Mouse (Mus musculus) activated CD4-positive, CD25-positive, alpha-beta regulatory T cell, adult 4 months (primary cell): ENCODE data around the gene Trpc4ap. TPM values are rescaled to one million over a fixed set of nuclear protein-coding genes. Genes with fewer than 3 reads are reported as not detected.
"Not testable (repeated sequence)": the region's sequence is repeated elsewhere in the genome, so short reads cannot be mapped to it uniquely, and the experiment has no call there.

Experiments used
- ATAC-seq: one replicate; pipeline ENCODE4 v1.8.0; 2017
- polyA plus RNA-seq, 2 experiments: library from polyadenylated mRNA; unstranded; fragments of 100-300 nt; shearing (Covaris generic); gene quantifications; one replicate each; pipeline ENCODE4 v1.2.1; 2017

The Trpc4ap gene
- polyA plus RNA-seq, result 10 to 100 TPM; 55.4 to 66.2 TPM

DNA sequence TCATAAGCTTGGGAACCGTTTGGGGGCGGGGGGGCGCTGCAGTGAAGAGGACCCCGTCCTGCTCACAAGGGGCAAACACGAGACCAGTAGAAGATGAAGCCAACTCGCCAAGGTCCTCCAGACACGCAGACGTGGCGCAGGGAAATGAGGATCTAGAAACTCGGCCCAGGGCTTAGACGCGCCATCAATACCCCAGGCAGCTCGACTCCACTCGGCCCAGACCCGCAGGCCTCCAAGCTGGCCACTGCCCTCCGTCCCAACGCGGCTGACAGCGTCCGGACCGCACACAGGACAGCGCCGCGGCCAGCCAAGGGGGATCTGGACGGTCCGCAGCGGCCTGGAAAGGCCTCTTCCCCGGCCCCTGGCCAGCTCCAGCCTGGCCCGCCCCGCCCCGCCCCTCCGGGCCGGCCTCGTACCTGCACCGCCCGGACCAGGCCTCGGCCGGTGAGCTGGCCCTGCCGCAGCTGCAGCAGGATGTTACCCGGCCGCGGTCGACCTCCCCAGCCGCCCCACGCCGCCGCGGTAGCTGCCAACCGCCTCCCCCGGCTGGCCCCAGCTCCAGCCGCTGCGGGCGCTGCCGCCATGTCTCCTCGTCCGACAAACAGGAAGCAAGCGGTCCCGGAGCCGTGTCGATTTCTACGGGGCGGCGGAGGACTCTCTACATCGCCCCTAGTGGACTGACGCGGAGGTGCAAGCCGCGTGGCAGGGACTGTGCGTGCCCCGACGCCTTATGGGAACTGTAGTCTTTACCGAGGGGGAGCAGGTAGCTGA, at the start of gene Trpc4ap:
TSS of gene Trpc4ap (minus strand) at position 662 of the 771 bp plus-strand sequence.
- peak; percentile 96 for ATAC-seq

DNA sequence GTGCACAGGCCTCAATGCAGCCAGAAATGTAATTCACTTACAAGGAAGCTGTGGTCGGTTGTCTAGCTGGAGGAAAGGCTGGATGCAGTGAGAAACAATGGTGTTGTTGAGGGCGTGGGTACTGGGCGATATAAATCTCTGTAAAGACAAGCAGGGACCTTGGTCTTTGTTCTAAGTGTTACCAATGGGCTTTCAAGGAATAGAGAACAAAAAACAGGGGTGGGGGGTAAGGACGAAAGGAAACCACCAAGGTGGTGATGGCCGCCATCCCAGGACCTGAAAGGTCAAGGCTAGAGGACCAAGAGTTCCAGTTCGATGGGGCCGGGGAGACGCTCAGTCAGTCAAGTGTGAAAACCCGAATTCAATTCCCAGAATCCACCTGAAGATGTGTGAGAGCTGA, 45.6 kb upstream of the Trpc4ap start:
- ATAC-seq, result no peak

DNA sequence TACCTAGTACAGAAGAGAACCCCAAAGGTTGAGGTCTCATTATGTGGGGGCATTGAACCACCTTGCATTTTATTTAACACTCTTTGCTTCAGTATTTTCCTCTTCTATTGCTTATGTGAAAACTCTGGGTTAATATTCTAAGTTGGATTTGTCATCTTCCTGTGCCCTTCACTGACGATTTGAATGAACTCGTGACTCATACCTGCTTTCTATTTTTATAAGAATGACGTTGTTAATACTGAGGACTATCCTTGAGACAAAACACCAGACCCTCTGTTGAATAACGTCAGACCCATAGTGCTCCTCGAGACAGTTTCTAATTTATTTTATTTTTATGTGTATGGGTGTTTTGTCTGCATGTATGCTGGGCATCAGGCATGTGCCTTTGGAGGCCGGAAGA, 44.8 kb upstream of the Trpc4ap start:
- no peak for ATAC-seq

DNA sequence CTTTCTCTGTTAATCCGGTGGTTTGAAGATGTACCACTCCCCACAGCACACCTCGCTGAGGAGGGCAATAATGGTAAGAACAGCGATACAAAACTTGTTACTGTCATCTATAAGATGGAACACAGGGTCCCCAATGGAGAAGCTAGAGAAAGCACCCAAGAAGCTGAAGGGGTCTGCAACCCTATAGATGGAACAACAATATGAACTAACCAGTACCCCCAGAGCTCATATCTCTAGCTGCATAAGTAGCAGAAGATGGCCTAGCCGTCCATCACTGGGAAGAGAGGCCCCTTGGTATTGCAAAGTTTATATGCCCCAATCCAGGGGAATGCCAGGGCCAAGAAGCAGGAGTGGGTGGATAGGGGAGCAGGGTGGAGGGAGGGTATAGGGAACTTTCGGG, 43.6 kb upstream of the Trpc4ap start, which contains the start of gene Gm17581:
TSS of gene Gm17581 (minus strand) at position 101 of the 400 bp plus-strand sequence.
- ATAC-seq, result not testable (repeated sequence)

DNA sequence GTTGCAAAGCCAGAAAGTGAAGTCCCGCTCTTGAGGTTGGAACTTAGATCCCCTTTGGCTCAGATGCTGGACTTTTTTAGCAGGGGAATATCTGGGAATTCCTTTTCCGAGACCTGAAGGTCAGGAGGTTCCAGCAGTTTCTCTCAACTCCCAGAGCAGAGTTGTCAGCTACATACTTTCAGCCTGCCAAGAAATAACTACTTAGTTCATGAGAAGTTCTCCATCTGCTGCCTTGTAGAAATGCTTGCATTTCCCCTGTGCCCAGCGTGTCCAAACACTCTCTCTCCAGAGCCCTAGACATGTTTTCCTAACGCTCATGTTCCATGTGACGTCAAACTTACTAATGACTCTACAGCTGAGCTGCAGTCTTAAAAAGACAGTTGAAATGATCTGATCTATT, 42.9 kb upstream of the Trpc4ap start:
- no peak for ATAC-seq

DNA sequence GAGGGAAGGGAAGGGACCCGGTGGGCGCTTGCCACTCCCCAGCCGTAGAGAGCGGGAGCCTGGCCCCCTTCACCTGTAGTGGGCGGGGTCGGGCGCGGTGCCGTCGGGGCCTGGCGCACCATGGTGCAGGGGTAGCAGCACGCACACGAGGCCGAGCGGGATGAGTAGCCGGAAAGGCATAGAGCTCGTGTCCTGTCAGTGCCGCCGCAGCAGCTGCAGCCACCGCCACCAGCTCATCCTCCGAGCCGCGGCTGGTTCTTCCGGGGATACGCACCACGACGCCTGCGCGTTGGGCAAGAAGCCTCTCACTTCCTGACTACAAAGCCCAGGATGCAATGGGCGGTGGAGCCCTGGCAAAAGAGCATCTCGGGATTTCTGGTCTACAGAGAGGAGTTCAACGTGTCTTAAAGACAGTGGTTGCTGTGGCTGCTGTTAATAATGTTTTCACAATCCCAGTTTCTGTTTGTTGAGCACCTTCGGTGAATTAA, 37.0 kb upstream of the Trpc4ap start, which contains the start of gene Edem2:
TSS of gene Edem2 (minus strand) at position 318 of the 488 bp plus-strand sequence.
- peak; percentile 98 for ATAC-seq

DNA sequence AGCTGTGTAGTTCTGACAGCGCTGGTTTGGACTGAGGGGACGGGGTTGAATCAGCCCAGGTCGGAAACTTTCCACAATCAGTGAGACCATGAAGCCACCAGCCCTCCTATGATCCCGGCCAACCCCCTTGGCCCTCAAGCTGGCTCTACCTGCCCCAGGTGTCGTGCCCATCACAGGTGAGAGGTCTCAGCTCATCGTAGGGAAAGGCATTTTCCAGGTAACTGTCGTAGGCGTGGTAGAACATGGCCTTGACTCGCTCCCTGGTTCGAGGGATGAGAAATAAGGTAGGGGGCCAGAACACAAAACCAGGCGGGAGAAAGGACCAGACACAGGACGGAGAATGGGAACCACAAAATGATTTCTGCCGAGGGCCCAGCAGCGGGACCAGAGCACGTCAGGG, 36.6 kb upstream of the Trpc4ap start:
- no peak for ATAC-seq

DNA sequence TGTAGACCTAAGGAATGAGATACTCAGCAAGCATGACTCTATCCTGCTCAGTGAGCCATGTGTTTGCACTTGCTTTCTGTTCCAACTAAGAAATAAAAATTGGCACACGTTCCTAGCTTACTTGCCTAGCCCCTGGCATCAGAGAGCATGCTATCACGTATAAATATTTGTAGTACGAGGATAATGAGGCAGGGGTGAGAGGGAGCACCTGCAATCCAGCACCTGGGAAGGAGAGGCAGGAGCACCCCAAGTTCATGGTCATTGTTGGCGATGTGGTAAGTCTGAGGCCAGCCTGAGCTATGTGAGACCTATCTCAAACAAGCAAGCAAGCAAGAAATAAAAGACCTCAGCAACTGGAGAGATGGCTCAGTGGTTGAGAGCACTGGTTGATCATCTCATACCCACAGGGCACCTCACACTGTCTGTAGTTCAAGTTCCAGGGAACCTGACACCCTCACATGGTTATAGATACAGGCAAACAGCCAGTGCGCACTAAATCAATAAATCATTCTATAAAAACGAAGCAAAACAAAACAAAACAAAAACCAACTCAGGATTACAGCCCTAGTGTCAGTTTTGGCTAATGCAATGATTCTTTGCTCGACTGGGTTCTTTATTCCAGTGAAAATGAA, 35.7 kb upstream of the Trpc4ap start:
- no peak for ATAC-seq

DNA sequence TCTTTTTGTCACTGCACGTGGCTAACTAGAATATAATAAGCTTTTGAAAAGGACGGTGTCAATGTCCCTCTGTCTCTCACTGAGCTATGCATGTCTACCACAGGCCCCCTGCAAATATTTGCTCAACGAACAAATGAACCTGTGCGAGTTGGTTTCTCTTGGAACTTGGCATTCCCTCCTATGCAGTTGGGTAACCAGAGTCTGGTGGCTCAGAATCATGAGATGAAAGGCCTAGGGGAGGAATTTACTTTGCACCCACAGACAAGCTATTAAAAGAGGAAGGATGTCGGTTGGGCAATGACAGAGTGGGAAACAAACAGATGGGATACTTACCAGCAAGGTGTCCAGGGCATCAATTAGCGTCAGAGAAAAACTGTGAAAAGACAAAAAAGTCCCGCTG, 34.1 kb upstream of the Trpc4ap start:
- ATAC-seq, result no peak

DNA sequence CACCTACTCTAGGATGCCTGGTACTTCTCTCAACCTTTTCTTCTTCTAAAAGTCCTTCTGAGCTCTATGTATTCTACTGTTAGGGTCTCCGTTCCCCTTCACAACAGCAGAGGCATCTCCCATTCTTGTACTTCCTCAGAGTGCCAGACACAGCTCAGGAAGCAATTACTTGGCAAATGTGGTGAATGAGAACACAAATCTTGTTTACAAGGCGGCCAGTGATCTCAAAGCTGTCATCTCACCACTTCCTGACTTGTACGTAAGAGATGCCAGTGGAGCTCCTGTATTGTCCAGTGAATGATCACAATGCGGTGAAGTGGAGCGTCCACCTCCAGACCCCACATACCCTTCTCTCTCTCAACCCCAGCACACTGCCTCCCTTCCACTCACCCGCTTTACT, 32.3 kb upstream of the Trpc4ap start:
- no peak for ATAC-seq

DNA sequence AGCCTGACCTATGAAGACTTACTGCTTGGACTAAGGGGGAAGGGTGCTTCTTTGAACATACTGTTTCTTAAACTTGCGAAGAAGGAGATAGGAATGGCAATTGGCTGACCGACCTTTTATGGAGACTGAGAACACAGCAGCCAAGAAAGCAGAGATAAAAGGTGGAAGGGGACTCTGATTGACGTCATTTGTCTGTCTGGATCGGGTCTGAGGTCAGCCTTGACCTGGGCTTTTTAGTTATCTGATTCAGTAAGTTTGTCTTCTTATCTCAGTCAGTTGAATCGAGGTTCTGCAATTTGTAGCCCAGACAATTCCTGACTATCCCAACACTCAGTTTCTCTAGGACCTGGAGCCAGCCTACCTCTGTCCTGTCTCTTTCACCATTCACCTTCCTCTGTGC, 31.9 kb upstream of the Trpc4ap start:
- no peak for ATAC-seq

DNA sequence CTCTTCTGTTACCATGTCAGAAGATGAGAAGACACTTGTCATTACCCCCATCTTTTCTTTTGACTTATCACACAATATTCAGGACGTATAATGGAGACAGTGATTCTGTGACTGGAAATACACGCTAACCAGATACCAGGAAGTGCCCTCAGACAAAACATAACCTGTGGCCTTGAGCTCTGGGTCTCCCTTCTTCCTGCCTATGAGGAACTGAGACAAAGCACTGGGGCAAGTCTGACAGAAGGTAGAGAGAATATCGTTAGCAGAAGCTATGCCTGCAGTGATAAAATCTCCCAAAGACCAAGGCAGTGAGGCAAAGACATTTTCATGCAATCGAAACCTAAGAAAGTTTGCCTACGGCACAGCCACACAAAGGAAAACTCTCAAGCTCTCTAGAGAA, 28.4 kb upstream of the Trpc4ap start:
- peak; percentile 14 for ATAC-seq

DNA sequence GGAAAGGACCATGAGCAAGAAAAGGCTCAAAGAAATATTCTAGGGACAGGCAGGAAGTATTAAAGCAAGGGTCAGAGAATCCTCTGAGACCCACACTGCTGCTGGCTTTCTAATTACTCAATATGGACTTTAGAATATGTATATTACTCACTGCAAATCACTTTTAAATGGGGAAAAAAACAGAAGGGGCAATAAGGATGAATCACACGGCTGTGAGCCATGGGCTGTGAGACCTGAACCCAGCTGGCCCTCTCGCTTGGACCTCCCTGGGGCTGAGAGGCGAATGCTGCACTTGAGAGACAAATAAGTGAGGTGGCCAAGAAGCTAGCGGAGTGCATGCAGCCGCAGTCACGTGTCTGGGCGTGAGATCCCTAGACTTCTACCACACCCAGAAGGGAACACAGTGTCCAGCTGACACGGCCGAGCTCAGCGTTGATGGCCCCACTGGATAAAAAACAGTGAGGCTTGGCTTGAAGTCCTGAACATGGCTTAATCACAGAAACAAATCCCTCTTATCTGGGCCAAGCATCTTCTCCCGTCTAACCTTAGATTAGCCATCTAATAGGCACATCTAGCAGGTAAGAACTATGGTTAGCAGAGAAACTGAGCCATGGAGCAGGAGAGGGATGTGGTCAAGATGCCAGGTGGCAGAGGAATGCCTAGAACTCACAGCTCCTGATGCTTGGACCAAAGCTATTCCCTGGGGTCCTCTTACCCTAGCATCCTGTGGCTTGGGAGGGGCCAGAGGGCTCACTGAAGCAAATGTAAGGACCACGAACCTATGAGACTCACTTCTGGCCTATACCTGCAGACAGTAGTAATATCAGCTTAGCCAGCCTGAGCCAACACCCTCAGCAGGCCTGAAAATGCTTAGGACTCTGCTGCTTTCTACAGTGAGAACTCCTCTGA, 25.2 kb upstream of the Trpc4ap start:
- no peak for ATAC-seq

DNA sequence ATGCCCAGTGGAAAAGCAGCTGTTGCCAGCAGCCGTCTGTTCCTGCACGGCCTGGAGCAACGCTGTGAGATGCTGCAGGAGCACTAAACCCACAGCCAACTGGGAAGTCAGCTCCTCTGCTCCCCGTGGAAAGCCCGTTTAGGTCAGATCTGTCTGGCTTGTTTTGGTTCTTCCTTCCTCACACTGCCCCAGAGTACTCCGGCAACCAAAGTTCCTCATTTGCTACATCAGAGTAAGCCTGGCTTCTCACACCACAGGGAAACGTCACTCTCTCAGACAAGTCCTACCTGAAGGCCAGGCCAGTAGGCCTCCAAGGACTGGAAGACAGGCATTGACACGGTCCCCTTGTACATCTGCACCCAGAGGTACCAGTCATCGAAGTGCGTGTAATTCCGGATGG, 18.4 kb upstream of the Trpc4ap start:
- ATAC-seq, result no peak

DNA sequence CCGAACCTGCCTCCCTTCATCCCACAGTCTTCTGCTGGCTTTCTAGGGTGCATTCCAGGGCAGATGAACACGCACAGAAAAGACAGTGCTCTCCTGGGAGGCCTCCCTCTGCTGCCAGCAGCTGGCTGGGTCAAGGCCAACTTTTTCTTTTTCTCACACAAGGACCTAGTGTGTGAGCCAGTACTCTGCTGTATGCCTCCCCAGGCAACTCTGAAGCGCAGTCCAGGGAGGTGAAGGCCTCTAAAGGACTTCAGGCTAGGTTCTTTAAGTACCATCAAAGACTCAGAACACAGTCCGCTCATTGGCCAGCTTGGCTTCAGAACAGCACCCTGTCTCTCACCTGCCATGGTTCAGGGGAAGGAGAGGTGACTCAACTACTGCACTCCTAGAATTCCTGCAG, 15.1 kb upstream of the Trpc4ap start:
- ATAC-seq, result no peak

DNA sequence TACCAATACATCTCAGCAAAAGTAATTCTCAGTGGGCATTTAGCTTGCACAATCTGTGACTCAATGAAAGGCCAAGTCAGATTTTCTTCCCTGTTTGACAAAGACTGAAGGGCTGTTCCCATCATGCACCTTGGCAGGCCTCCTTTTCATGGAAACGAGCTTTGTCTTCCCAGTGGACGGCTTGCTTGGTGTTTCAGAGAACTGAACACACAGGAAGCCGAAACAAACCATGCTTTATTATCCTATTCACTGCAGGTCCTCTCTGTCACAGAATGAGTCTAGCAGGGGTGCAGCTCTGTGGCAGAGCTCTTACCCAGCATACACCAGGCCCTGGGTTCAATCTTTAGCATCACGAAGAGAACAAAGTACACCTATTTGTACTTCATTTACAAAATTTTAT, 11.4 kb upstream of the Trpc4ap start:
- ATAC-seq, result no peak

DNA sequence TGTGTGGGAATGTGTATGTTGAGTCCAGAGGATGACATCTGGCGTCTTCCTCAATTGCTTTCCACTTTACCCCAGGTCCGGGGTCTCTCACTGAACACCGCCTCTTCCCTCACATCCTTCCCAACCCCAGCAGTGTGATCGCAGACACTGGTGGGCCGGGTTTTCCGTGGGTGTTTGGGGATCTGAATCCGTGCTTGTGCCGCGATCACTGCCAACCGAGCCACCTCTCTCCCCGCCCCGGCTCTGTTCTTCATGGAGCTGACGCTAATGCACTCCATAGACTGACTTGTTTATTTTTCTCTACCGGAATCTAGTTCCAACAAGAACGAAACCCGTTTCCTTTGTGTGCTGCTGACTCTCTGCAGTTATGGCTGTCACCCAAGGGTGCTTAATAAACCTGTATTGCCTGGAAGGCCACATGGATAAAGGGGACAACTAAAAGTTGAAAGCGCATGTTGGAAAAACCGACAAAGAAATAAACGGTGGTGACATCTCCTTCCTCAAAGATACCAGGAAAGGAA, 9.3 kb upstream of the Trpc4ap start:
- ATAC-seq, result no peak

DNA sequence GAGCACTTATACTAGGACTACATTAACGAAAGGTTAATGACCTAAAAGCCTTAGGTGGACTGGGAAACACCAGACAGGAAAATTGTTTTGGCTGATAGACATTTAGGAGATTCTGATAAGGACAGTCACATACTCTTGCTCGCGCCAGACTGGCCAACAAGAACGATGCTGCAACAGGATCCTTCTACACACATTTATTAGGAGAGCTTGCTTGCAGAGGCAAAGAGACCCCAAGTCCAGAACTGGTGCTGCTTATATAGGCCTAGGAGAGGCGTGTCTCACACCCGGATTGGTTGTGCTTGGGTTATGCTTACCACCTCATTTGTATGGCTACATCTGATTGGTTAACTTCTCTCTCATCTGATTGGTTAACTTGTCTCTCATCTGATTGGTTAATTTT, 6.3 kb upstream of the Trpc4ap start:
- not testable (repeated sequence) for ATAC-seq

DNA sequence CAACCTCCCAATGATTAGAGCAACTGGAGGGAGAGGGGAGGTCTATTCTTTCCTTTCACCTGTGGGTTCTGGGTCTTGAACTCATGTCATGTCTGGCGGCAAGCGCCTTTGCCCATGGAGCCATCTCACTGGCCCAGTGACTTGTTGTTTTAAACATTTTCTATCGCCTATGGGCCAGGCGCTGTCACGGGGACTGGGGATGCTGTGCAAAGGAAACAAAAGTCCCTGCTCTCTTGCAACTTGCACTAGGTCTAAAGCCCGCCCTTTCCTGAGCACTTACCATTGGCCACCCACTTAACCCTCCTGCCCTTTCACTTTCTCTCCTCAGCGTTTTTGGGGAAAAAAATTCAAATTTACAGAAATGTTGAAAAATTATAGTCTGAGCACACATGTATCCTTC, 4.7 kb upstream of the Trpc4ap start:
- no peak for ATAC-seq

DNA sequence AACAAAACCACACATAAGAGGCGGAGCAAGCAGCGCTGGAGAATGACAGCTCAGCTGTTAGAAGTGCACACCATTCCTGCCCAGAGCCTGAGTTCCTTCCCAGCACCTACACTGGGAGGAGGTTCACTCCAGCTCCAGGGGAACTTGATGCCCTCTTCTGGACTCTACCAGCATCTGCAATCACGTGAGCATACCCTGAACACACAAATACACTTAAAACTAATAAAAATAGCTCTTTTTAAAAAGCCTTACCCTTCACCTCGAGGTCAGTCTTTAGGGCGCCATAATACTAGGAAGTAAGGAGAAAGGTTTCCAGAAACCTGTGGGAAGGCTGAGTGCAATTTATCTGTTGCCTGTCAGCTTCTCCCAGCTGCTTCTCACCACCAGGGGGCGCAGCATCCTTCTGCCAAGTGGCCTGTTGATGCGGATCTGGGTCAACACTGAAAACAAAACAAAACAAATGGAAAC, 3.9 kb upstream of the Trpc4ap start:
- peak; percentile 49 for ATAC-seq

DNA sequence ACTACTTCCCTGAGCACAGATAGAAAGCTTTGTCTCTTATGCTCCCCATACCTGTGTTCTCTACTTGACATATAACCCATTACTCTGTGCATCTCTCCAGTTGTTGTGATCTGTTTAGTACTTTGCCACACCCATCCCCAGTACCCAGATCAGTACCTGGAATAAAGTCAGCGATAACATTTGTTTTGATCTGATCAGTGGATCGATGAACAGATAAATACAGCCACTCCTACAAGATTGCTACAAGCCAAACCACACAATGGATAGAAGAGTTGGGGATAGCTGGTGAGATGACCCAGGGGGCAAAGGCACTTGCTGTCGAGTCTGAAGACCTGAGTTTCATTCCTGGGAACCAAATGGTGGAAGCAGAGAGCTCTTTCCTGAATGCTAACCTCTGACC, 3.1 kb upstream of the Trpc4ap start:
- no peak for ATAC-seq

DNA sequence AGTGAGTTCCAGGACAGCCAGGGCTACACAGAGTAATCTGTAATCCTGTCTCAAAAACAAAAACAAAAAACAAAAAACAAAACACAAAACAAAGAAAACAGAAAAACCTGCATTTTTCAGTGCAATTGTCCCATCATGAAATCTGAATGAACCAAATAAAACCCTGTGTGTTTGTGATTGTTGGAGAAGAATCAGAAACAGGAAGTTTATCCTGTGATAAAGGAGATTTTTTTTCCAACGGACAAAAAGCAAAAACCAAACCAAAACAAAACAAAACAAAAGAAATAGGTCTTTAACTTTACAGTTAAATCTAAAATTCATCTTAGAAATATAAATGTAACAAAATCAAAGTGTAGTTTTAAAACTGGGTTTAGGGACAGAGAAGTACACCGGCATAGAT, 2.4 kb upstream of the Trpc4ap start:
- ATAC-seq, result no peak

DNA sequence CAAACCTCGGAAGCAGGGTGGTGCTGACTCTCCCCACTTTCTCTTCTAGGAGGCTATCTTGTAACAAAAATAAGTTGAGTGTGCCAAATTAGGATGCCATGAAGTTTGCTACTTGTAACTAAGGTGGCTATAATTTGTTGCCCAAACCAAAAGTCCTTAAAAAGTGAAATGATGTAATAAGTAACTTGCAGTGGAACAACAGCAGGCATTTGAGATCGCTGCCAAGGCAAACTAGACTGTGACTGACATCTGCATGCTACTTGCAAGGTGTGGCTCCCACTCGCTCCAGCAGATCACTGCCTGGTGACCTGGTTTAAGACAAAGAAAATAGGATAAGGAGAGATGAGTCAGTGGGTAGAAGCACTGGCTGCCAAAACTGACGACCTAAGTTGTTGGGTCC, 952 bp upstream of the Trpc4ap start:
- no peak for ATAC-seq
